Mouse (Mus musculus) liver, postnatal 0 days (tissue): Measurements from ENCODE around the gene Olfml3.

Experiments used
- CTCF ChIP-seq: sonication (generic); IDR thresholded peaks from 2 replicates; pipeline ENCODE4 v1.5.1; 2016; ENCODE audit warnings: antibody characterized with exemption, low read depth
- EP300 ChIP-seq: IDR thresholded peaks from 2 replicates; pipeline ENCODE4 v1.6.1; 2016; ENCODE audit warnings: antibody characterized with exemption, low read depth, mild to moderate bottlenecking

DNA sequence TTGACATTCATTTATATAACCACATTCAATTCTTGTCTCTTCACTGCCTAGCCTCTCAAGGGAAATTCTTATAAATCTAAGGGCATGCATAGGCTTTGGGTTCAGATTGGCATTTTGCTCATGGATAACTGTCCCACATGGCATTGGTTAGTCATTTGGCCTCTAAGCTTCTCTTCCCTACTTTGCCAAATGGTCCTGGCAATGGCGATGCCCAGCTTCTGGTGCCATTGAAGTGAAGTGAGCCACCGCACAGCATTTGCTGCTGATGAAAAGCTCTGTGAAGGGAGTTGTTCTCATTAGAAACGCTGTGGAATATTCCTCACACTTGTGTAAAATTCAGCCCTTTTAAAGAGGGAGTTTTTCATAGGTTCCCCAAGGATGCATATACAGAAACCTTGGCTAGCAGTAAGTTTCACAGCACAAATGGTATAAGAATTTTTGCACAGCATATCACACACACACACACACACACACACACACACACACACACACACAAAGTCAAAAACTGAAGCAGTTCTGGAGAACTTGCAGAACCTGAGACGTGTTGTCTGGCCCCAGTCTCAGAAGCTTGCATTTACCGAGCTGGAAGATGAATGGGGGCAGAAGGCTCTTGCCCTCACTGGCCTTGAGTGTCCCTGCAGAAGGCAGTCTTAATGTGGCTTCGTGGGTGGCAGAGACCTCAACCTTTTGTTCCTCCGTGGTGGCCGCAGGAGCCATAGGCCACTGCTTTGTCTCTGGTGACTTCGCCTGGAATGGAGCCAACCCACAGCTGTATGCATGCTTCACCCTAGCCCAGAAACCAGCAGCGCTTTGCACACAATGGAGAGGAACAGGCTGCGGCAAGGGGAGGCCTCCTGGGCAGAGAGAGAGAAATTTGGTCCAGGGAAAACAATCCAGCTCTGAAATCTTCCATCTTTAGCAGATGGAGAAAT lies 21.8 kb downstream of the Olfml3 start:
- TF ChIP-seq CTCF (no peak), EP300 (no peak)
